Mouse (Mus musculus): ENCODE measurements around the gene Gm45902.

The Gm45902 gene

DNA sequence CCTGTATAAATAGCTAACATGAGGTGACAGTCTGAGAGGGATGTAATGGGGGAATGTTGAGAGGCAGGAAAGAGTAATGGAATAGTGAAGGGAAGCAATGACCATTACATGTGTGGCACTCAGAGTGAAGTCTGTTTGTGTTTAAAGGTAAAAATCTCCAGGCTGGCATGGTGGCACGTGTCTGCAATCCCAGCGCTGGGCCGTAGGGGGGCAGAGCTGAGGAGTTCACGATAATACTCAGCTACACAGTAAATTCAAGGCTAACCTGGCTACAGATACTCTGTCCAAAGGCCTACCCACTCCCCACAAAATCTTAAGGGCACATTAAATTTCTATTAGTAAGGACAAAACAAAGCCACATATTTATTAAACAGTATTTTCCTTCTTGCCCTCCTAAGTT, 56.0 kb downstream of the Gm45902 start:
- TF ChIP-seq CTCF (conservative IDR thresholded peaks at IDR 0.05; ENCODE audit: low read length) (peak; percentile 30), NANOG (IDR thresholded peaks at IDR 0.05; ENCODE audit: borderline replicate concordance, low read length) (no peak), POU5F1 (IDR thresholded peaks at IDR 0.05; ENCODE audit: borderline replicate concordance, low read length) (no peak)
- Histone ChIP-seq H3K36me3 (ENCODE audit: insufficient read depth, low read length) (peaks cover 95% of the 10 kb centered on the region), H3K4me3 (replicated peaks; ENCODE audit: low read length) (no peak overlapping the region), H3K4me1 (replicated peaks; ENCODE audit: low read depth, low read length) (peaks cover 8% of the 10 kb centered on the region), H3K27me3 (ENCODE audit: insufficient read depth, low read length) (no peaks in the 10 kb centered on the region), H3K9me3 (ENCODE audit: low read length) (no peaks in the 10 kb centered on the region)
